Mouse (Mus musculus) intestine, embryonic 15.5 days (tissue): ENCODE data around the gene Ak4. TPM values are rescaled to one million over a fixed set of nuclear protein-coding genes. Genes with fewer than 3 reads are reported as not detected.
A peak's percentile ranks its signal among the peaks of the same experiment; 100 is the strongest.
"Not testable (repeated sequence)": the region's sequence is repeated elsewhere in the genome, so short reads cannot be mapped to it uniquely, and the experiment has no call there.

Source experiments
- ATAC-seq: fragments of 200-750 bp; cut with Nextera tagmentation; 2 replicates; pipeline ENCODE4 v1.8.0; 2017; ENCODE audit warnings: moderate TSS enrichment, moderate library complexity
- H3K27ac ChIP-seq: fragments of 300-500 bp; sonication (generic); 2 replicates; pipeline ENCODE4 v1.5.1; 2015; ENCODE audit warnings: mild to moderate bottlenecking, inconsistent platforms
- H3K27me3 ChIP-seq: fragments of 300-500 bp; sonication (generic); replicated peaks from 2 replicates; pipeline ENCODE4 v1.6.1; 2015; ENCODE audit warnings: inconsistent platforms
- H3K36me3 ChIP-seq: fragments of 300-500 bp; sonication (generic); 2 replicates; pipeline ENCODE4 v1.6.1; 2015; ENCODE audit warnings: inconsistent platforms
- H3K4me1 ChIP-seq: fragments of 300-500 bp; sonication (generic); replicated peaks from 2 replicates; pipeline ENCODE4 v1.6.1; 2015; ENCODE audit warnings: inconsistent platforms
- H3K4me2 ChIP-seq: fragments of 300-500 bp; sonication (generic); replicated peaks from 2 replicates; pipeline ENCODE4 v1.6.1; 2015; ENCODE audit warnings: mild to moderate bottlenecking, inconsistent platforms
- H3K4me3 ChIP-seq: fragments of 300-500 bp; sonication (generic); replicated peaks from 2 replicates; pipeline ENCODE4 v1.5.1; 2015; ENCODE audit warnings: inconsistent platforms
- H3K9ac ChIP-seq: fragments of 300-500 bp; sonication (generic); 2 replicates; pipeline ENCODE4 v1.6.1; 2015; ENCODE audit warnings: inconsistent platforms
- H3K9me3 ChIP-seq: fragments of 300-500 bp; sonication (generic); 2 replicates; pipeline ENCODE4 v1.6.1; 2016; ENCODE audit warnings: inconsistent platforms
- WGBS: fragments of 180-500 bp; shearing (Covaris S2); methylation state at CpG from one replicate; pipeline ENCODE4 v1.1.7; 2015; 5-methylcytosine and 5-hydroxymethylcytosine counted together
- polyA plus RNA-seq: library from polyadenylated mRNA; unstranded; fragments of >200 nt; fragmentation: Nextera tagmentation; extraction: Ambion mirVana; gene quantifications from 2 replicates; pipeline ENCODE4 v1.2.1, GENCODE M21; 2015

The Ak4 gene
- polyA plus RNA-seq = 19.4 and 25.1 TPM in 2 replicates

DNA sequence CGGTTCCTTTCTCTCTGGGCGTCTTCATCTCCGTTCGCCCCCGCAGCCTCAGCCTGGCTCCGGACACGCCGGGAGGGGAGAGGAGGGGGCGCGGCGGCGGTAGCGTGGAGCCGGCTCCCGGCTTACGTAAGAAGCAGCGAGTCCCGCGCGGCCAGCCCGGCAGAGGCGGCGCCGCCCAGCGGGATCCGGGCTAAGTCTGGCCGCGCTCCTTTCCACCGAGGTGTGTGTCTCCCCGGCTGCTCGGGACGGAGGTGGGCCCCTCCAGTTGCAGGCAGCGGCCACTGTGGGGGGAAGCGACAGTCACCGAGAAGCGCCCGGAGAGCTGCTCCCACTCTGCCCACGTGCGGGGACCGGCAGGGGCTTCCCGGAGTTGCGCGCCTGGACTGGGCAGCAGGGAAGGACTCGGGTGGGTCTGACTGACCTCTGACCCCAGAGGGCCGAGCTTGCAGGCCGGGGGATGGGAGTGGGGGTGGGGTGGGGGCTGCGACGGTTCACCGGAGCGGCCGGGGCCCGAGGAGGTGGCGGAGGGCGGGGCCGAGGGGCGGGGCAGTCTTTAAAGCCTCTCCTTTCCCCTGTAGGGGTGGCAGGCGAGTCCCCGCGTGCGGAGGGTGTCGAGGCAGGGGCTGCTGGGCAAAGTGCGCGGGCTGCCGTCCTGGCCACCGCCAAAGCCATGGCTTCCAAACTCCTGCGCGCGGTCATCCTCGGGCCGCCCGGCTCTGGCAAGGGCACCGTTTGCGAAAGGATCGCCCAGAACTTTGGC is at the start of gene Ak4:
Ak4 (plus strand) TSS at position 127 of the 760 bp plus-strand sequence.
- Histone ChIP-seq H3K4me3 (peak within 1 kb of the TSS; percentile 75), H3K9me3 (no peaks in the 10 kb centered on the region), H3K27me3 (no peaks in the 10 kb centered on the region), H3K4me2 (peak within 1 kb of the TSS; percentile 97), H3K36me3 (no peaks in the 10 kb centered on the region), H3K9ac (peak within 1 kb of the TSS; percentile 73), H3K4me1 (no peaks in the 10 kb centered on the region), H3K27ac (peak within 1 kb of the TSS; percentile 33; the same call in 1 of the 2 replicates)
- peak; percentile 93 for ATAC-seq
- WGBS = under 1% methylated on average over 54 of the region's 74 CpGs

DNA sequence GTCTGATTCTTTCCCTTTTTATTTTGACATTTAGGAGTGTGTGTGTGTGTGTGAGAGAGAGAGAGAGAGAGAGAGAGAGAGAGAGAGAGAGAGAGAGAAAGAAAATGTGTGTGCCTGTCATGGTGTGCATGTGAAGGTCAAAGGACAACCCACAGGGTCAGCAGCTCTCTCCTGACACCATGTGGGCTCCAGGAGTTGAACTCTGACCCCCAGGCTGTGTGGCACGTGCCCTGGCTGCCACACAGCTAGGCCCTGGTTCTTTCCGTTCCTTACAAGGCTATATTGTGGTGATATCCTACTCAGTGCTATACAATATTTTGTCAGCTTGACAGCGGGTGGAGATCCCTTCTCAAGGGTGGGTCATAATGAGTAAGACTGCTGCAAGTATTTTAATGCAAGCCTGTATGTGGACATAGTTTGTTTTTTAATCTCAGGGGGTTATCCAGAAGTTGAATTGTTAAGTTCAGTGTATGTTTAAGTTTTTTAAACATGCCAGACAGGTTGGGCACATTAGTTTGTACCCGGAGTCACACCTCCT is 49.3 kb upstream of the Ak4 start:
- WGBS = 69% methylated on average over 4 of the region's 4 CpGs
- no peaks in the 10 kb centered on the region for H3K4me1 ChIP-seq
- ATAC-seq = no peak
- H3K36me3 ChIP-seq = no peaks in the 10 kb centered on the region
- no peak overlapping the region for H3K4me3 ChIP-seq
- no peak overlapping the region for H3K27ac ChIP-seq
- no peaks in the 10 kb centered on the region for H3K27me3 ChIP-seq
- no peak overlapping the region for H3K4me2 ChIP-seq
- H3K9me3 ChIP-seq = no peaks in the 10 kb centered on the region
- no peak overlapping the region for H3K9ac ChIP-seq

DNA sequence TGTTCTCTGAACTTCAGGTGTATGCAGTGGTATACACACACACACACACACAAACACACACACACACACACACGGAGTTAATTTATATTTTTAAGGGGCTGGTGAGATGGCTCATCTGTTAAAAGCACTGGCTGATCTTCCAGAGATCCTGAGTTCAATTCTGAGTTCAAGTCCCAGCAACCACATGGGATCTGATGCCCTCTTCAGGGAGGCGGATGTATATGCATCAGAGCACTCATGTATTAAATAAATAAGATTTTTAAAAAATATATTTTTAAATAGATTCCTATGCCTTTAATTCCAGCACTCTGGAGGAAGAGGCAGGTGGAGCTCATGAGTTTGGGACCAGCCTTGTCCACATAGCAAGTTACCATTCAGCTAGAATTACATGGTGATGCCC is 46.8 kb upstream of the Ak4 start:
- no peaks in the 10 kb centered on the region for H3K4me1 ChIP-seq
- ATAC-seq = no peak
- H3K27ac ChIP-seq = no peak overlapping the region
- no peaks in the 10 kb centered on the region for H3K36me3 ChIP-seq
- no peak overlapping the region for H3K4me3 ChIP-seq
- H3K27me3 ChIP-seq = no peaks in the 10 kb centered on the region
- no peak overlapping the region for H3K4me2 ChIP-seq
- 63% methylated on average over 2 of the region's 2 CpGs for whole genome bisulfite sequencing
- no peaks in the 10 kb centered on the region for H3K9me3 ChIP-seq
- H3K9ac ChIP-seq = no peak overlapping the region

DNA sequence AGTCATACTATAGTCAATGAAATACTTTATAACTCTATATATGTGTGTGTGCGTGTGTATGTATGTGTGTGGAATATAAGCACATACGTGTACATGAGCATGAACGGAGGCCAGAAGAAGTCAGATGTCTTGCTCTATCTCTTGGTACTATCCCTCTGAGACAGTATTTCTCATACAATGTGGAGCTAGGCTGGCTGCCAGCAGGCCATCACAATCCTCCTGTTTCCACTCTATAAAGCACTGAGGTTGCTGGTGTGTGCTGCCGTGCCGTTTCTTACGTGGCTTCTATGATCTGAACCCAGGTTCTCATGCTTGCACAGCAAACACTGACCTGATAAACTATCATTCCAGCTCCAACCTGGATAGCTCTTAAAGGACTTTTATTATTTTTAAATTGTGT is 46.3 kb upstream of the Ak4 start:
- H3K4me2 ChIP-seq = no peak overlapping the region
- H3K27ac ChIP-seq = no peak overlapping the region
- no peak overlapping the region for H3K9ac ChIP-seq
- WGBS = 81% methylated on average over 6 of the region's 6 CpGs
- ATAC-seq = no peak
- no peaks in the 10 kb centered on the region for H3K4me1 ChIP-seq
- H3K36me3 ChIP-seq = no peaks in the 10 kb centered on the region
- H3K27me3 ChIP-seq = no peaks in the 10 kb centered on the region
- no peak overlapping the region for H3K4me3 ChIP-seq
- H3K9me3 ChIP-seq = no peaks in the 10 kb centered on the region

DNA sequence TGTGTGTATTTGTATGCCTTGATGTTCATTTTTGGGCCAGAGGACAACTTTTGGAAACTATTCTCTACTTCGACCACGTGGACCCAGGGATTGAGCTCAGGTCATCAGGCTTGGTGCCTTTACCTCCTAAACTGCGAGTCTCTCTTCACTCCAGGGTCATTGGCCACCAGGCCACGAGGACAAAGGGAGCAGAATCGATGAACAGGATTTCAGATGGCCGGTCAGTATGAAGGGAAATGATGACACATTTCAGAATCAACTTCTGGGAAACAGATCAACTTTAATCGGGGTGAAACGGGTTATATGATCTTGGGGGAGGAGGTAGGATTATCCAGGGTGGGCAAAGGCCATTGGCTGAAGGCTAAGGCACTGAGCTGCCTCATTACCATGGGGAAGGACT is 45.0 kb upstream of the Ak4 start:
- Histone ChIP-seq H3K27ac (no peak overlapping the region), H3K4me2 (no peak overlapping the region), H3K27me3 (no peaks in the 10 kb centered on the region), H3K4me1 (no peaks in the 10 kb centered on the region), H3K9ac (no peak overlapping the region), H3K36me3 (no peaks in the 10 kb centered on the region), H3K4me3 (no peak overlapping the region), H3K9me3 (no peaks in the 10 kb centered on the region)
- WGBS = 81% methylated on average over 8 of the region's 8 CpGs
- ATAC-seq = no peak

DNA sequence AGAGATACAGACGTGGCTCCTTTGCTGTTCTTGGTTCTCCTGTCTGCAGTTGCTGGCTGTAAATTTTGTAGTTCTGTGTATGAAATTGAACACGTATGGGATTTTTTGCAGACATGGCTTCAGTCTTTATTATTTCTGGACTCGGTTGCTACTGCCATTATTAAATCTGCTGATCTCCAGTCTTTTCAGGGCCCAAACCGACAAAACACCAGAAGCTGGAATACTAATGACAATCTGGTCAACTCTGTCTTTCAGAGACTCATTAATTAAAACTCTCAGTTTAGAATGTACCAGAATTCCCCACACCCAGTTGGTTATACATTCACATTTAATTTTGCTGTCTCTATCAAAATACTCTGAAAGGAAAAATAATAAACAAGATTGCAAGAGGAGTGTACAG is 42.2 kb upstream of the Ak4 start:
- Histone ChIP-seq H3K4me1 (no peaks in the 10 kb centered on the region), H3K27me3 (no peaks in the 10 kb centered on the region), H3K4me3 (no peak overlapping the region), H3K9ac (no peak overlapping the region), H3K36me3 (no peaks in the 10 kb centered on the region), H3K4me2 (no peak overlapping the region), H3K27ac (no peak overlapping the region), H3K9me3 (no peaks in the 10 kb centered on the region)
- WGBS = 73% methylated on average over 4 of the region's 4 CpGs
- ATAC-seq = no peak

DNA sequence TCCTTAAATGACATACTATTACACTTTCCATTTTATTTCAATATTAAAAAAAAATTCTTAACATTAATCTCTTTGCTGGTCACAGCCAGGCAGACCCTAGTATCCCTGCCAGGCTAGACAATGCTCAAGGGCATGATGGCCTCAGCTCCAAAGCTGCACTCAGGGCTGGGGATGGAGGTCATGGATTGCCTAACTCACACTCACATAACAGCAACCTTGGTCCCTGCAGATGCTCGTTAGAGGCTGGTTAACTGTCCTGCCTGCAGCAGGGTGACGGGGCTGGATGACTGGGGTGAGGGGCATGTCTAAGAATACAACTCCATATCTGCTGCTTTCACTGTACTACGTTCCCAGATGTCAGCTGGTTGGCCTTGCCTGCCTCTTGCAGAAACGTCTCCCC is 40.8 kb upstream of the Ak4 start:
- H3K4me2 ChIP-seq = no peak overlapping the region
- H3K4me1 ChIP-seq = no peaks in the 10 kb centered on the region
- no peak overlapping the region for H3K27ac ChIP-seq
- no peaks in the 10 kb centered on the region for H3K9me3 ChIP-seq
- no peaks in the 10 kb centered on the region for H3K36me3 ChIP-seq
- no peak overlapping the region for H3K9ac ChIP-seq
- 54% methylated on average over 4 of the region's 4 CpGs for WGBS
- H3K4me3 ChIP-seq = no peak overlapping the region
- no peaks in the 10 kb centered on the region for H3K27me3 ChIP-seq
- no peak for ATAC-seq

DNA sequence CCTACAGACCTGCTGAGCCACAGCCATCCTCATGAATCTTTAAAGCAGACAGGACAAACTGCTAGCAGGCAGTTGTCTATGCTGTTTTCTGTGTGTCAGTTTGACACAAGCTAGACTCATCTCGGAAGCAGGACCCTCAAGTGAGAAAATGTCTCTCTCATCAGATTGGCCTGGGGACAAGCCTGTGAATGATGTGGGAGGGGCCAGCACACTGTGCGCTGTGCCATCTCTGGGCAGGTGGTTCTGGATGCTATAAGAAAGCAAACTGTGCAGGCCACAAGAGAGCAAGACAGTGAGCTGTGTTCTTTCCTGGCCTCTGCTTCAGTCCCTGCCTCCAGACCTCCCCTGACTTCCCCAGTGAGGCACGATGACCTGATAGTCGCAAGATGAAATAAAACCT is 40.3 kb upstream of the Ak4 start:
- H3K9me3 ChIP-seq = no peaks in the 10 kb centered on the region
- no peak overlapping the region for H3K4me2 ChIP-seq
- no peak overlapping the region for H3K9ac ChIP-seq
- ATAC-seq = no peak
- no peaks in the 10 kb centered on the region for H3K36me3 ChIP-seq
- H3K27ac ChIP-seq = no peak overlapping the region
- WGBS = 70% methylated on average over 4 of the region's 4 CpGs
- no peaks in the 10 kb centered on the region for H3K27me3 ChIP-seq
- H3K4me1 ChIP-seq = no peaks in the 10 kb centered on the region
- no peak overlapping the region for H3K4me3 ChIP-seq

DNA sequence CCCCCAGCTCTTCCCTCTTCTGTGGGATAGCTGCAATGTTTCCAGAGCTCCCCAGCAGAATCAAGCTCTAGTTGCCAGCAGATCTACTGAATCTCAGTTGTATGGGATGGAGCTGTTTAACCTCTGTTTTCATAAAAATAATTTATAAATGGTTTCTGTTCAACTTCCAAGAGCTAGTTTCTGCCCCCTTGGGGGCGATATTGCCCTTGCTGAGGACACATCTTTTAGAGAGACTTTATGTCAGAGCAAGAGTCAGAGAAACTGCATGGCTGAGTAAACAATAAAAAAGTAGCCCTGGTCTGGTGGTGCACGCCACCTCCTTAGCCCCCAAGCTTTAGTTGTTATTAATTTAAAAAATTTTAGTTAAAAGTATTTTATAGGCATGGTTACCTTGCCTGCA is 34.1 kb upstream of the Ak4 start:
- Histone ChIP-seq H3K27ac (no peak overlapping the region), H3K9me3 (no peaks in the 10 kb centered on the region), H3K36me3 (no peaks in the 10 kb centered on the region), H3K9ac (no peak overlapping the region), H3K27me3 (no peaks in the 10 kb centered on the region), H3K4me3 (no peak overlapping the region), H3K4me2 (no peak overlapping the region), H3K4me1 (no peaks in the 10 kb centered on the region)
- 42% methylated on average over 2 of the region's 2 CpGs for WGBS
- ATAC-seq = no peak

DNA sequence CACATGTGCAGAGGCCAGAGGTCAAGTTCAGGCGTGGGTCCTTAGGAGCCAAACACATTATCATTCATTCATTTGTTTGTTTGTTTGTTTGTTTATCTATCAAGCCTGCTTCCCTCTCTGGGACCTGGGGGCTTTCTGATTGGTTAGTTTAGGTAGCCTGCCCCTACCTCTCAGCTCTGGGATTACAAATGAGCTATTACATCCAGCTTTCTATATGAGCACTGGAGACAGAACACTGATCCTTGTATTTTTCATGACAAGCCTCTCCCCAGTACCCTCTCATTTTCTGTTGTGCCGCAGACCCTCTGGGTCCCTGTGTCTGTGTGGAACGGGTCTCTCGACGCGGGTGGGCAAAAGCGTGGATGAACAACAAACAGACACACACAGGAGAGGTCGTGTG is 30.8 kb upstream of the Ak4 start:
- WGBS = 87% methylated on average over 8 of the region's 8 CpGs
- Histone ChIP-seq H3K27ac (no peak overlapping the region), H3K4me1 (no peaks in the 10 kb centered on the region), H3K36me3 (no peaks in the 10 kb centered on the region), H3K4me2 (no peak overlapping the region), H3K9me3 (no peaks in the 10 kb centered on the region), H3K9ac (no peak overlapping the region), H3K4me3 (no peak overlapping the region), H3K27me3 (no peaks in the 10 kb centered on the region)
- no peak for ATAC-seq

DNA sequence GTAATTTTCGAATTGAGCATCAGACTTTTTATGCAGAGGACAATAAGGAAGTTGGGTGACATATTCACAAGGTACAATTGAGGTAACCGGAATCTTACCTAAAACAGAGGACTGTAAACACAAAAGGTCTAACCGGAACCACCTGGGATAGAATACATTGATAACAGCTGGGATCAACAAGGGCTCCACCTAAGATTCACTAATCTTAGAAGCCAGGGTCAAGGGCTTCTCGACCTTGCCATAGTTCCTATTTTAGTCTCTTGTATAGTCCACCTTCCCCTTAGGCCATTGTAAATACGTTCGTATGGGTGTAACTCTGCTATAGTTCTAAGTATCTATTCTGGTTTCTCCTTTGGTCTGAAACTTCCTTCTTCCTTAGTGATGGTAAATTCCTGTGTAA is 30.4 kb upstream of the Ak4 start:
- H3K4me2 ChIP-seq, H3K4me1 ChIP-seq, ATAC-seq, H3K27ac ChIP-seq, H3K9ac ChIP-seq, H3K36me3 ChIP-seq, H3K27me3 ChIP-seq, H3K9me3 ChIP-seq, H3K4me3 ChIP-seq: not testable (repeated sequence)
- WGBS = 73% methylated on average over 6 of the region's 6 CpGs

DNA sequence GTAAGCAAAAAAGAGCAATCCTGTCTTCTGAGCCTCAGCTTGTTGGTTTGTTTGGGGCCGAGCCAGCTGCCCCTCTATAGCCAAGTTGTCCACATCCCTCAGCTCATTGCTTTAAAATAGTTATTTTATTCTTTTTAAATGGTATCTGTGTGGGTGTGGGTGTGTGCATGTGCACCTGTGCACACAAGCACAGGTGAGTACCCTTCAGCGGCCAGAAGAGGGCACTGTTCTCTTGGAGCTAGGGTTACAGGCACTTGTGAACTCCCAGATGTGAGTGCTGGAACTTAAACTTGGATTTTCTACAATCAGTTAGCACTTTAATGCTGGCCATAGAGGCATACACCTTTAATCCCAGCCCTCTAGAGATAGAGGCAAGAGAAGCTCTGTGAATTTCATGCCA is 26.8 kb upstream of the Ak4 start:
- H3K4me2 ChIP-seq = no peak overlapping the region
- no peak overlapping the region for H3K4me3 ChIP-seq
- 50% methylated on average over 2 of the region's 2 CpGs for WGBS
- H3K9me3 ChIP-seq = no peaks in the 10 kb centered on the region
- no peak for ATAC-seq
- H3K27ac ChIP-seq = no peak overlapping the region
- H3K4me1 ChIP-seq = no peaks in the 10 kb centered on the region
- H3K9ac ChIP-seq = no peak overlapping the region
- no peaks in the 10 kb centered on the region for H3K36me3 ChIP-seq
- H3K27me3 ChIP-seq = no peaks in the 10 kb centered on the region

DNA sequence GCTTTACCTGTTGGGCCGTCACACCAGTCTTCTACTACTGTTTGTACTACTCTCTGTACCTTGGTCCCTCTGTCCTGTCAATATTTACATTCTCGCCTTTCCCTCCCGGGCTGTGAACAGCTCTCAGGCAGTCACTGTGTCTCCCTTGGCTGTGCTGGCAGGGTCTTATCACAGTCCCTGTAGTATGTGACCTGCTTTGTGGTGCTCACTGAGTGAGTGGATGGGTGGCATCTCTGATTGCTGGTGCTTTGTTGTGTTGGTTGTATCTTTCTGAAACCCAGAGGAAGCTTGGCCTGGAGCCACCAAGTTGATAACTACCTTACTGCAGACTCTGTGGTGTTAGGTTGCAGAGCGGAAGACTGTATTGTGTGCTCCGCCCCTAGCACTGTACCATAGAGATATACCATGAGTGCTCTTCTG is 25.8 kb upstream of the Ak4 start:
- no peaks in the 10 kb centered on the region for H3K9me3 ChIP-seq
- 48% methylated on average over 5 of the region's 5 CpGs for WGBS
- H3K4me2 ChIP-seq = no peak overlapping the region
- ATAC-seq = peak; percentile 95
- H3K4me1 ChIP-seq = no peaks in the 10 kb centered on the region
- H3K36me3 ChIP-seq = no peaks in the 10 kb centered on the region
- no peak overlapping the region for H3K9ac ChIP-seq
- no peak overlapping the region for H3K4me3 ChIP-seq
- H3K27me3 ChIP-seq = no peaks in the 10 kb centered on the region
- peak overlapping the region; percentile 28; the same call in 1 of the 2 replicates for H3K27ac ChIP-seq
